Mouse (Mus musculus): ENCODE measurements around the gene Tm4sf5.

DNA sequence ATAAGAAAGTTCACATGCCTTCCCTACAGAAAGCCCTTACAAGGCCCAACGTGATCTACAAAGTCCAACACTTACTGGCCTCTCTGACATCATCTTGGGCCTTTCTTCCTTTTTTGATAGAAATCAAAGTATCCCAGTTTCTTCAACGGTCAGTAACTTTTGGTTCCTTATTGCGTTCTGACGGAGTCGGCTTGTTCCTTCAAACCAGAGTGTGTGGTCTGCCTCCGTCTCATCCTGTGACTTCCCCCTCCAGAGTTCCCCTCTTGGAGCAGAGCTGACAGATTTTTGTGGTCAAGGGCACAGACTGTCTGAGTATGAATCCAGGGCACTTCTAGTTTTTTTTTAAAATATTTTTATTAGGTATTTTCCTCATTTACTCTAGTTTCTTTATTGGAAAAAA lies 15.4 kb upstream of the Tm4sf5 start:
- TF ChIP-seq CTCF (conservative IDR thresholded peaks at IDR 0.05; ENCODE audit: insufficient read depth, insufficient read length, low read depth, low read length): no peak
- TF ChIP-seq POLR2A (IDR thresholded peaks at IDR 0.05; ENCODE audit: low read depth, low read length): no peak

All from kidney, adult 2 months (tissue).